Mouse (Mus musculus): ENCODE data around the gene Gcgr. TPM values are rescaled to one million over a fixed set of nuclear protein-coding genes. Genes with fewer than 3 reads are reported as not detected.
A peak's percentile ranks its signal among the peaks of the same experiment; 100 is the strongest.

The Gcgr gene
- polyA plus RNA-seq, 1 experiment = 1.3 TPM

DNA sequence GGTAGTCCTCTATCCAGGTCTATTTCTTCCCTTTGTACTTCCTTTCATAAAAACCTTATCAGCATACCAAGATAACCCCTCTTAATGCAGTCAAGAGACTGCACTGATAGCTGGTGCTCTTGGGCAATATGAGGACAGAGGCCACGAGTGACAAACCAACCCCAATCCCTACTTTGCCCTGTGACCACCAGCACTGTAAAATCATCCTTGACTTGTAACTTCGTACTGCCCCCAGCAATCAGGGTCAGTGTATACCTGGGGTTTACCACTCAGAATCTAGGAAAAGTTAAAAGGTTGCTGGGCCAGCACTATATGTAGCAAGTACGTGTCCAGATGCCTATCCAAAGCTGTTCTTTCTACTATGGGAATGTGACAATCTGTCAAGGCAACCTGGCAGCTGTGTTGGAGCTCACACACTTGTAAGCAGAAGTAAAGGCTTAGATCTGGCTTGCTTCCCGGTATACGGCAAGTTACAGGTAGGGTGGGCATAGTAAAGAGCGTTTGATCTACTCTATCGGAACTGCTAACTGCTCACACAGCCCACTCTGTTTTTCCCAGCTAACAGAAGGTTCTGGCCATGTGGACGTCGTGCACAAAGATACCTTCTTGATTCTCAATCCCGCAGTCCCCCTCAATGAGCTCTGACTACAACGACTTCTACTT lies 41.4 kb downstream of the Gcgr start:
- Histone ChIP-seq H3K27ac (ENCODE audit: control insufficient read depth, insufficient read depth, low read depth, low read length, poor library complexity) (peak overlapping the region; percentile 93), H3K4me3 (replicated peaks; ENCODE audit: control insufficient read depth, low read depth, low read length) (peak overlapping the region; percentile 97), H3K4me1 (ENCODE audit: control insufficient read depth, insufficient read depth, low read length) (peaks cover 3% of the 10 kb centered on the region; the same call in 1 of the 2 replicates)
- TF ChIP-seq CTCF (IDR thresholded peaks at IDR 0.05; ENCODE audit: control insufficient read depth, insufficient read depth, low read length) = no peak
- no peak for TF ChIP-seq POLR2A (IDR thresholded peaks at IDR 0.05; ENCODE audit: borderline replicate concordance, control insufficient read depth, low read depth, low read length)
- 6% methylated on average over 11 of the region's 11 CpGs for WGBS

DNA sequence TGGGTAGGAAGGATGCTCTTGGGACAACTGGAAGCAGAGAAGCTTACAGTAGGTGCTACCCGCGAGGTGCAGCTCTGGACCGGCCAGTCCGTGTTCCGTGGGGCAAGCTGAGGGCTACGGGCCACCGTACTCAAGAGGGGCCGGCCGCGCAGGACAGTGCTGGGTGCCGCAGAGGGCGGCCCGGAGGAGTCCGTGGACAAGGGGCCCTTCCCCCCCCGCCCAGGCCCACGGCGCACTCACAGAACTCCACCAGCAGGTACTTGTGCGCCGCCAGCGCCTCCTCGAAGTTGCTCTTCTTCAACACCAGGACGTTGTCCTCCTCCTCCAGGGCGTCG lies 41.9 kb downstream of the Gcgr start:
- TF ChIP-seq POLR2A (IDR thresholded peaks at IDR 0.05; ENCODE audit: borderline replicate concordance, control insufficient read depth, low read depth, low read length) = no peak
- TF ChIP-seq CTCF (IDR thresholded peaks at IDR 0.05; ENCODE audit: control insufficient read depth, insufficient read depth, low read length) = no peak
- H3K27ac ChIP-seq (ENCODE audit: control insufficient read depth, insufficient read depth, low read depth, low read length, poor library complexity) = peak overlapping the region; percentile 93
- H3K4me1 ChIP-seq (ENCODE audit: control insufficient read depth, insufficient read depth, low read length) = peaks cover 3% of the 10 kb centered on the region; the same call in 1 of the 2 replicates
- 1% methylated on average over 24 of the region's 24 CpGs for WGBS
- H3K4me3 ChIP-seq (replicated peaks; ENCODE audit: control insufficient read depth, low read depth, low read length) = peak overlapping the region; percentile 97

DNA sequence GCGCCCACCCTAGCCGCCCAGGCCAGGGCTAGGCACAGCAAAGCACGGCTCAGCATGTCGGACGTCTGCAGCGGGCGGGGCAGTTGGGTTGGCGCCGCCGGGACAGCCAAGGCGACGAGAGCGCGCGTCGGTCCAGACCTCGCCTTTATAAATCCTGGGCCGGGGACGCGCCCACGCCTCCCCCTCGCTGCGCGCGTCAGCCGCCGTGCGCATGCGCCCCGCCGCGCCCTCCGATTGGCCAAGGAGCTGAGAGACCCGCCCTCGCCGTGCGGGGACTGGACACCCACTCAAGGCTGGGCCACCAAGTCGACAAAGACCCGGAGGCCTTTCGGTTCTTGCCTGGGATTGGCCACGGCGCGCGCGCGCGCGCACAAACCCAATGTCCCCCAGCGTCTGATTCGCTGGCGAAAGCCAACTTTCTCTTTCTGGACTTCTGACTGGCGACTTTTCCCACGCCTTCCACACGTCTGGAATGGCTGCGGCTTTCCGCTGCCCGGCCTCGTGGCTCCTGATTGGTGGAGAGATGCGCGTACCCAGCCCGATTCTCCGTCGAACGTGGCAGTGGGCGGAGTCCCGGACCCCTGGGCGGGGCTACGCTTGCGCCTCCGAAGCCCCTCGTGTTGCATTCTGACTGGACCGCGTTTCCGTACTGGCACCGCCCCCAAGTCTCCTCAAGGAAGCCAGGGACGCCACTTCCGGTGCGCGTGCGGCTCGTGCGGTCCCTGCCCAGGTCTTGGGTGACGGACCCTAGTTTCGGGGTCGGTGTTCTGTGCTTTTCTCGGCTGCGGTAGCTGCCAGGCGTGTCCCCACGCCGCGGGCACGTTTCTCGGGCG lies 42.5 kb downstream of the Gcgr start, which contains the start of gene P4hb:
Gene P4hb, minus strand, starts transcription at position 502 of the 833 bp plus-strand sequence.
- peaks cover 3% of the 10 kb centered on the region; the same call in 1 of the 2 replicates for H3K4me1 ChIP-seq (ENCODE audit: control insufficient read depth, insufficient read depth, low read length)
- TF ChIP-seq CTCF (IDR thresholded peaks at IDR 0.05; ENCODE audit: control insufficient read depth, insufficient read depth, low read length) = no peak
- peak; percentile 93; the same call in 1 of the 2 replicates for TF ChIP-seq POLR2A (IDR thresholded peaks at IDR 0.05; ENCODE audit: borderline replicate concordance, control insufficient read depth, low read depth, low read length)
- WGBS = under 1% methylated on average over 94 of the region's 94 CpGs
- H3K27ac ChIP-seq (ENCODE audit: control insufficient read depth, insufficient read depth, low read depth, low read length, poor library complexity) = peak within 1 kb of the TSS; percentile 93
- H3K4me3 ChIP-seq (replicated peaks; ENCODE audit: control insufficient read depth, low read depth, low read length) = peak within 1 kb of the TSS; percentile 97

DNA sequence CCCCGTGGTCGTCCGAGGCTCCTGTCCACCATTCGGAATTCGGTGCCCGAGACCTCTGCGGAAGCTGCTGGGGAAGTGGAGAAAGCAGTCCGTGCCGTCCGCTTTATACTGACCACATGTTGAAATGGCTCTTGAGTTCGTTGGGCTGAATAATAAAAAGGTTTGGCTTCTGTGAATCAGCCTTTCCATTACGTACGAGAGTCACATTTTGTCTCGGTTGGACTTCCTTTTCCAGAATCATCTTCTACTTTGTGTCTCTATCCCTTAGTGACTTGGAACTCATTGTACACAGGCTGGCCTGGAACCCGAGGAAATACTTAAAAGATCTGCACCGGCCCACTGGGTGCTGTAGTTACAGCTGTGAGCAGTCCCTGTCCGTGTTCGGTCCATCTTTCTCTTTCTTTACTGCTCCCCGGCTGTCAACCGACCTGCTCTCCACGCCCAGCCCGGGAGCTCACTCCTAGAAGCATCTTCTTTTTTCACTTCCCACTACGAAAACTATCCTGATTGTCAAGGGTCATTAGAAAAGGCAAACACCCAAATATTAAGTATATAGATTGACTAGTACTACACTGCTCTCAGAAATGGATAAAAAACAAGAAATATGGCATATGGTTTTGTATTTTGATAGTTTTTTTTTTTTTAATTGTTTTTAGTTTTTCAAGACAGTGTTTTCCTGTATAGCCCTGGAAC lies 43.2 kb downstream of the Gcgr start:
- H3K4me3 ChIP-seq (replicated peaks; ENCODE audit: control insufficient read depth, low read depth, low read length) = peak overlapping the region; percentile 97
- WGBS = under 1% methylated on average over 23 of the region's 23 CpGs
- no peak for TF ChIP-seq POLR2A (IDR thresholded peaks at IDR 0.05; ENCODE audit: borderline replicate concordance, control insufficient read depth, low read depth, low read length)
- TF ChIP-seq CTCF (IDR thresholded peaks at IDR 0.05; ENCODE audit: control insufficient read depth, insufficient read depth, low read length) = no peak
- H3K4me1 ChIP-seq (ENCODE audit: control insufficient read depth, insufficient read depth, low read length) = peaks cover 3% of the 10 kb centered on the region; the same call in 1 of the 2 replicates
- peak overlapping the region; percentile 93 for H3K27ac ChIP-seq (ENCODE audit: control insufficient read depth, insufficient read depth, low read depth, low read length, poor library complexity)

DNA sequence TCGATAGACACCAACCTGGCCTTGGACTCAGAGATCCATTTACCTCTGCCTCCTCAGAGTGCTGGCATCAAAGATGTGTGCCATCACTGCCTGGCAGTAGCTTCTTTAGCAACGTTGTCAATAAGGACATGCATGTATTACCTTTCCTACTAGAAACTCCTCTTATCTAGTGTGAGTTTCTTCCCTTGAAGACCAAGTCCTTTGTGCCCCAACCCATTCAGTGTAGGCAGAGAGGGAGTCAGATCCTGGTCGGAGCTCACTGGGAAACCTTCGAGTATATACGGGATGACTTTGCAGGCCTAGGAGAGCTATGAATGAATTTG lies 43.7 kb downstream of the Gcgr start:
- peak overlapping the region; percentile 44 for H3K4me3 ChIP-seq (replicated peaks; ENCODE audit: control insufficient read depth, low read depth, low read length)
- no peak for TF ChIP-seq CTCF (IDR thresholded peaks at IDR 0.05; ENCODE audit: control insufficient read depth, insufficient read depth, low read length)
- TF ChIP-seq POLR2A (IDR thresholded peaks at IDR 0.05; ENCODE audit: borderline replicate concordance, control insufficient read depth, low read depth, low read length) = no peak
- H3K27ac ChIP-seq (ENCODE audit: control insufficient read depth, insufficient read depth, low read depth, low read length, poor library complexity) = no peak overlapping the region
- 47% methylated on average over 5 of the region's 5 CpGs for WGBS
- peaks cover 3% of the 10 kb centered on the region; the same call in 1 of the 2 replicates for H3K4me1 ChIP-seq (ENCODE audit: control insufficient read depth, insufficient read depth, low read length)

DNA sequence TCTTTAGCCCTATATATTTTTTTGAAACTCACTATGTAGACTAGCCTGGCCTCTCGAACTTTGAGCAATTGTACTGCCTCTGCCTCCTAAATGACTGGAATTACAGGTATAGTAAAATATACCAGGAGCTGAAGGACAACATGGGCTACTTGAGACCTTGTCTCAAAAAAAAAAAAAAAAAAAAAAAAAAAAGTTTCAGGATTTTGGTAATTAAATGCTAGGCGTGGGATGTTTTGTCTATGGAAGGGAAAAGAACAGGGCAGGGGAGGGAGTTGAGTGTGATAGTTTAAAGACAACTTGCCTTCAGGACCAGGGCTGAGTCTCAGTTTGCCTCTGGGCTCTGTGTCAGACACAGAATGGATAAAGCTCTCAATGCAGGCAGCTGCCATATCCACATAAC lies 44.5 kb downstream of the Gcgr start:
- Histone ChIP-seq H3K4me1 (ENCODE audit: control insufficient read depth, insufficient read depth, low read length) (peaks cover 6% of the 10 kb centered on the region), H3K4me3 (replicated peaks; ENCODE audit: control insufficient read depth, low read depth, low read length) (no peak overlapping the region), H3K27ac (ENCODE audit: control insufficient read depth, insufficient read depth, low read depth, low read length, poor library complexity) (no peak overlapping the region)
- 79% methylated on average over 2 of the region's 2 CpGs for WGBS
- TF ChIP-seq CTCF (IDR thresholded peaks at IDR 0.05; ENCODE audit: control insufficient read depth, insufficient read depth, low read length) (no peak), POLR2A (IDR thresholded peaks at IDR 0.05; ENCODE audit: borderline replicate concordance, control insufficient read depth, low read depth, low read length) (no peak)

DNA sequence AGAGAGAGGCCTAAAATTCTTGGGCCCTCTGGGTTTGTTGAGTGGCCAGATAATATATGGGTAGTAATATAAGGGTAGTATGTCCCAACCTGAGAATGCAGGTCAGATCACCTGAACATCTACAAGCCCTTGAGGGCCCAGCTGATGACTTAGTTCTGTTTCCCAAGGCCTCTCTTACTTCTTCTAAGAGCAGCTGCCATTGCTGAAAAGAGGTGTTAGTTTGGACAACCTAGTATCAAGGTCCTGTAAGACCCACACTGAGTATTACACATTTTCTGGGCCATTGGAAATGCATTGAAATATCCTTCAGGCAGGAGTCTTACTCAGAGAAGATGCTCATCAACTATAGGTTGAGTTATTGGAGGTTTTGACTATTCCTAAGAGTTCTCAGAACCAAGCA lies 45.4 kb downstream of the Gcgr start:
- no peak for TF ChIP-seq POLR2A (IDR thresholded peaks at IDR 0.05; ENCODE audit: borderline replicate concordance, control insufficient read depth, low read depth, low read length)
- no peak for TF ChIP-seq CTCF (IDR thresholded peaks at IDR 0.05; ENCODE audit: control insufficient read depth, insufficient read depth, low read length)
- H3K4me3 ChIP-seq (replicated peaks; ENCODE audit: control insufficient read depth, low read depth, low read length) = no peak overlapping the region
- peaks cover 6% of the 10 kb centered on the region for H3K4me1 ChIP-seq (ENCODE audit: control insufficient read depth, insufficient read depth, low read length)
- H3K27ac ChIP-seq (ENCODE audit: control insufficient read depth, insufficient read depth, low read depth, low read length, poor library complexity) = no peak overlapping the region

Measured in bone marrow, adult 2 months (tissue).